Mouse (Mus musculus) cerebellum, adult 11 months (tissue): ENCODE results near the gene Rab11a.
"Not testable (repeated sequence)": the region's sequence is repeated elsewhere in the genome, so short reads cannot be mapped to it uniquely, and the experiment has no call there.

ENCODE experiments used
- DNase-seq: peaks from one replicate; pipeline ENCODE4 v3.0.0; 2022

Gene Rab11a

GRCm38 (mm10) chr9:64739001-64739400, 1.4 kb upstream of the Rab11a start:
- no peak for DNase-seq

DNA sequence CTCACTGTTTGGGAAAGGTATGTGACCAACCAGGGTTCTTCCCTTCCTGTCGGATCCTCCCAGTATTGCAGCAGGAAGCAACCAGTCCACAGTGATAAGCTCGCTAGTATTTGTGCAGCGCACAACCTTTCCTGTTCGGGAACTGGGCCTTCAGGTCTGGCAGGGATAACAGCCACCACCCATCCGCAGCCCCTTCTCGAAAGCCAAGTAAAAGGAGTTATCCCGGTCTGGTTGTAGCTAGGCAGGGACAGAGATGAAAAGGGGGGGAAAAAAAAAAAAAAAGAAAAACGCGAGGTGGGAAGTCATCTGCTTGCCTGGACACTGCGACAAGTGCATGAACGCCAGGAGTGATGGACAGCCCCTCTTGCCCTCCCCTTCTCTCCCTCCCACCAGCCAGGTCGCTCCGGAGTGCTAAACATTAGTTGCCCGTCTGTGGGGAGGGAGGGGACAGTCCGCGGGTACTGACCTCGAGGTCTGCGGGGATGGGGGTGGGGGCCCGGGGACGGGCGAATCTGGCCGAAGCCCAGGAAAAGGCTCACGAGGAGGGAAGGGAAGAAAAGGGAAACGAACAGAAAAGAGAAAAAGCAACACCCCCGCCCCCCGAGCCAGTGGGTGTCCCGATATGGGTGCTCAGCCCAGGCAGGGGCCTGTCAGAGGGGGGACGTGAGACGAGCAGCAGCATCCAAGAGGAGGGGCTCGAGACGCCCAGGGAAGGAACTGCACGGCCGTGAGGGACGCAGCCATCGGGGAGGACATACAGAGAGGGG, 736 bp downstream of the Rab11a start:
- DNase-seq, result peak; percentile 23

GRCm38 (mm10) chr9:64736076-64736638, 1.4 kb downstream of the Rab11a start:
- no peak for DNase-seq

DNA sequence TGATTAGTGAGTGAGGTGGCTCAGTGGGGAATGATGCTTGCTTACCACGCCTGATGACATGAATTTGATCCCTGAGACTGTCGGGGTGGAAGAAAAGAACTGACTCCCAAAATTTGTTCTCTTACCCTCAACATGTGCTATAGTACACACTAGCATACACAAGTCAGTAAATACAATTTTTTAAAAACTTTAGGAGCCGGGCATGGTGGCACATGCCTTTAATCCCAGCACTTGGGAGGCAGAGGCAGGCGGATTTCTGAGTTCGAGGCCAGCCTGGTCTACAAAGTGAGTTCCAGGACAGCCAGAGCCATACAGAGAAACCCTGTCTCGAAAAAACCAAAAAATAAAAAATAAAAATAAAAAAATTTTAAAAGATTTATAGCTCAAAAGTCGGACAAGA, 2.6 kb downstream of the Rab11a start:
- DNase-seq, result not testable (repeated sequence)

DNA sequence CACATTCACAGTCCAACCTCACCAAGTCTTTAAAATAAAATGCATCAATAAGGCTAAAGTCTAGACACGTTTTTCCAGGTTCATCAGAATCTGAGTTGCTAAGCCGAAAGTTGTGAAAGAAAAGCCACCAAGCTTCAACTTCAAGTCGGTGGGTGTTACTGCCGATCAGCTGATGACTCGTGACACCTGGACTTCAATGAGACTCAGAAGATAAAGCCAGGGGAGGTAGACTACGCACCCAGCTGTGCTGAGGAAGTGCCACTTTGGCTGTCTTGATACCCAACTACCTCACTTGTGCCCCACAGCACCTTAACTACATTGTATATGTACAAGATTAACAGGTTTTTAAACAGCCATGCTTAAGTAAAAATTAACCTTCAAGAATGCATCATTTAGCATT, 3.4 kb downstream of the Rab11a start:
- DNase-seq, result no peak

DNA sequence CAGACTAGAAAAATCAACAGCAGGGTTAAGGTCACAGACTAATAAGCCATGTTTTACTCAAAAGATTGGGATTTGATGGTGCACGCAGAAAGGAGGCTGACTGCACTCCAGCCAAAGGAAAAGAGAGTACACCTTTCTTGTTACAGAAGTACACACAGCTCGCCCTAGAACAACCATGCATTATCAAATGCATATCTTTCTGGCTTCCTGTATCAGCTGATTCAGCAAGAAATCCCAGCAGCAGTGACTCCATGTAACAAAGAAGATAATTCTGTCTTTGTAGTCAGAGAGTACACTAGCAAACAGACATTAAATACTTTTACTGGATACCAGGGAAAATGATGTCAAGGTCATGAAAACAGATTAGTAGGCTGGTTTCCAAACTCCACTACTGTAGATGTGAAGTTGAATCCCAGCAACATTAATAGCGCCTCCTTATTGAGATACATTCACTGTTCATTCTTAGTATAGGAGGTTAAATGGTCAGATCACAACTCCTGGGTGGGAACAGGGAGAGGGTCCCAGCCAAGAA, 6.5 kb downstream of the Rab11a start:
- DNase-seq, result no peak

DNA sequence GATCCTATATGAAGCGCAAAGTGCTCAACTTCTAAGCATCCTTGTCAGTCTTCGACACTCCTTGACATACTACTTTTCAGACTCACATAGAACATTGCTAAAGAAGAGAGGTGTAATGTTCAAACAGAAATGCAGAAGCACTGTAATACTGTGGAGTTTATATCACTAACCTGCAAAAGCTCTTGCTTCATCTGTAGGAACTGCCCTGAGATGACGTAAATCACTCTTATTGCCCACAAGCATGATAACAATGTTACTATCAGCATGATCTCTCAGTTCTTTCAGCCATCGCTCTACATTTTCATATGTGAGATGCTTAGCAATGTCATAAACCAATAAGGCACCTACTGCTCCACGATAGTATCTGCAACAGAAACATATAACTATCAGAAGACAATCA, 11.1 kb downstream of the Rab11a start:
- no peak for DNase-seq

- DNase-seq, result no peak
These were observed 17.9 kb downstream of the Rab11a start for GRCm38 (mm10) chr9:64719526-64720163.

DNA sequence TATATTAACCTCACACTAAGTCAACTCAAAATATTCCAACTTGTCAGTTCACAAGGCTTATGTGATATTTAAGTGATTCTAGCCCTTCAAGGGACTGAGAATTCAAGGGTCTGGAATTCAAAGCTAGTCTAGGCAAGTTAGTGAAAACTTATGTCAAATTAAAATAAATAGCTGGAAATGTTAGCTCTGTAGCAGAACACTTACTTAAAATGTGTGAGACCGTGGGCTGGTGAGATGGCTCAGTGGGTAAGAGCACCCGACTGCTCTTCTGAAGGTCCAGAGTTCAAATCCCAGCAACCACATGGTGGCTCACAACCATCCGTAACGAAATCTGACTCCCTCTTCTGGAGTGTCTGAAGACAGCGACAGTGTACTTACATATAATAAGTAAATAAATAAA, 27.3 kb downstream of the Rab11a start:
- DNase-seq, result not testable (repeated sequence)

GRCm38 (mm10) chr9:64704073-64704840, 33.3 kb downstream of the Rab11a start:
- no peak for DNase-seq

DNA sequence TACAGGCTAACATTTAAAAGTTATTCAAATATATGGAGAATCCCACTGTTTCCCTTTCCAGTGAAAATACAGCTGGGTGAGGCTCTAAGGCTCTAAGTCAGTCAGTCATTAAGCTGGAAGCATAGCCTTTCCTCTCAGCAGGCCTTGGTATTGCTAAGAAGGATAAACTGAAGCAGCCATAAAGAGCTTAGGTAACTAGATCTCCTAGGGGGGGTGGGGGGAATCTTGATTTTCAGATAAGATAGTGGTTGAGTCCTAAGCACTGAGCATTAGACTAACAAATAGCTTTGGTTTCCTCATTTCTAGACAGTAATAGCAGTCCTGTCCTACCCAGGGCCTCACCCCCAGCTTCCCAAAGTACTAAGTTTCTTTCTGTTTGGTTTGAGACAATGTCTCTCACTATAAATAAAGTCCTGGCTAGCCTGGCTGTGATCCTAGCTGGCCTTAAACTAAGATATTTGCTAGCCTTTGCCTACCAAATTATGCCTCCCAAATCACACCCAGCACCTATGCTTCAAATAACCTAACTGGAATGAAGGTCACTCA, 34.1 kb downstream of the Rab11a start:
- no peak for DNase-seq

- no peak for DNase-seq
These were observed 34.6 kb downstream of the Rab11a start for GRCm38 (mm10) chr9:64702937-64703336.

GRCm38 (mm10) chr9:64702391-64702790, 35.2 kb downstream of the Rab11a start:
- no peak for DNase-seq

GRCm38 (mm10) chr9:64701651-64702050, 35.9 kb downstream of the Rab11a start:
- no peak for DNase-seq

- DNase-seq, result no peak
These were observed 36.9 kb downstream of the Rab11a start for GRCm38 (mm10) chr9:64700451-64701311.

DNA sequence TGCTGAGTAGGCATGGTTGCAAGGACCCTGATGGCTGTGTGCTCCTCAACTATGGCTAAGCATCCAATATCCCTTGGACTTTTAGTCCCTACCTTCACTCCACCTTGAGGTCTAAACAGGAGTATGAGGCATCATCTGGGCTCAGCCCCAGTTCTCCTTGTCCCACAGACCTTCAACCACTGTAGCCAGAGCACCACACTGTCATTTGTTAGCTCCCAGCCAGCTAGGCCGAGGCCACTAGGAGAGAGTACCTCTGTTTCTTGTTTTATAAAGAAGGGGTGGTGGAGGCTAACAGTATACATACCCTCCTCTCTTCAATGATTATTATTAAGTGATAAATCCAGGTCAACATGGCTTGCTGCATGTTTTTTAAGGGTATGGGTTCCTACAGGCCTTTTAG, 39.0 kb downstream of the Rab11a start:
- no peak for DNase-seq

GRCm38 (mm10) chr9:64697677-64698076, 39.9 kb downstream of the Rab11a start:
- DNase-seq, result no peak

DNA sequence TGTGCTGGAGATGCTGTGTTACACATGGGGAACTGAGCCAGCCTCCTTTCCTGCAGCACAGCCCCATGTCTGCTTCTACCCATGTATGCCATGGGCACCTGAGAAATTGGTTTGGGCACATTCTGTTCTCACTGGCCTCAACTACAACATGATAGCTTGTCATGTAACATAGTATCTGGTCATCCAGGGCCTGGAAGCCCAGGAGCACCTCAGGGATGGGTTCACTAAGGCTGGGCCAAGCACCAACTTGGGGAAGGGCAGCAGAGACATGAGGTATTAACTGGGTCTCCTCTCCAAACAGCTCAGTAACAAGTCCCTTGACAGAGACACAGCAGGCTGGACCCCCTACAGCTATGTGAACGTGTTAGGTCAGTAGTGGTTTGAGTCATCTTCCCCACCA, 40.6 kb downstream of the Rab11a start:
- DNase-seq, result no peak

- DNase-seq, result no peak
These were observed 41.2 kb downstream of the Rab11a start for GRCm38 (mm10) chr9:64696404-64696803.

- DNase-seq, result no peak
These were observed 42.3 kb downstream of the Rab11a start for GRCm38 (mm10) chr9:64695266-64695665.

DNA sequence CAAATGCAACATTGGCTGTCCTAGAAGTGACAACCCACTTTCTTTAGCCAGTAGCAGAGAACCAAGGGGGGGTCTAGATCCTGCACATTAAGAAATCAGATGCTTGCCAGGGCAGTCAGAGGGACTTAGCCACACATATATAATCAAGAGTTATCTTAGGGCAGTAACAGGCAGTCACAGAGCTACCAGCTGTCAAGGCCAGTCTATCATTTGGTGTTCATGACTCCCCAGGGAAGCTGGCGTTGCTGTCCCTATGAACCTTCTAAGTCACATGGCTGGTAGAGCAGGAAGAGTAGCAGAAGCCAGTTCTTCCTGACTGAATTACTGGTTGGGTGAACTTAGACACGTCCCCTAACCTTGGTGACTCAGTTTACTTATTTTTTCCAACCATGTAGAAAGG, 44.5 kb downstream of the Rab11a start:
- no peak for DNase-seq

DNA sequence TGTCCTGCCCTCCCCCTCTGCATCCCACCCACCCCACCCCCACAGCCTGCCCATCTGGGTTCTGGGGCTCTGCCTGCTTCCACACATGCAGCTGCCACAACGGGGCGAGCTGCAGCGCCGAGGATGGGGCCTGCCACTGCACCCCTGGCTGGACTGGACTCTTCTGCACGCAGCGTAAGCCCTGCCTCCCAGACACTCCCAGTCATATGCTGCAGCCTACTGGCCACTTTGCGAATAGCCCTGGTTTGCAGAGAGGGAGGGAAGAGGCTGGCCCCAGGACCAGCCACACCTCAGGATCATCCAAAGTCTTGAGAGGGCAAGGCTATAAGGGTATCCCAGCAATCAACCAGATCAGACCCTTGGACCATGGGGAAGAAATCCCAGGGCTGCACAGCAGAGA, 46.4 kb downstream of the Rab11a start:
- peak; percentile 56 for DNase-seq
